Mouse (Mus musculus) intestine, postnatal 0 days (tissue): ENCODE data around the gene Arhgef3. TPM values are rescaled to one million over a fixed set of nuclear protein-coding genes. Genes with fewer than 3 reads are reported as not detected.
A peak's percentile ranks its signal among the peaks of the same experiment; 100 is the strongest.

ENCODE experiments used
- ATAC-seq: fragments of 200-750 bp; cut with Nextera tagmentation; 2 replicates; pipeline ENCODE4 v1.8.0; 2017; ENCODE audit warnings: mild to moderate bottlenecking, moderate TSS enrichment, moderate library complexity
- H3K27ac ChIP-seq: fragments of 300-500 bp; sonication (generic); 2 replicates; pipeline ENCODE4 v1.5.1; 2014; ENCODE audit warnings: mild to moderate bottlenecking, low read depth, low read length, moderate library complexity
- H3K27me3 ChIP-seq: fragments of 300-500 bp; sonication (generic); replicated peaks from 2 replicates; pipeline ENCODE4 v1.6.1; 2014; ENCODE audit warnings: low read length, mixed read lengths; ENCODE audit not compliant: control insufficient read depth, insufficient read depth
- H3K36me3 ChIP-seq: fragments of 300-500 bp; sonication (generic); 2 replicates; pipeline ENCODE4 v1.6.1; 2014; ENCODE audit warnings: mild to moderate bottlenecking, moderate library complexity; ENCODE audit not compliant: control insufficient read depth, insufficient read depth
- H3K4me1 ChIP-seq: fragments of 300-500 bp; sonication (generic); replicated peaks from 2 replicates; pipeline ENCODE4 v1.6.1; 2014; ENCODE audit warnings: antibody characterized with exemption, low read length, mixed read lengths; ENCODE audit not compliant: control insufficient read depth, insufficient read depth
- H3K4me2 ChIP-seq: fragments of 300-500 bp; sonication (generic); replicated peaks from 2 replicates; pipeline ENCODE4 v1.6.1; 2014; ENCODE audit warnings: low read depth, mild to moderate bottlenecking, moderate library complexity
- H3K4me3 ChIP-seq: fragments of 300-500 bp; sonication (generic); 2 replicates; pipeline ENCODE4 v1.5.1; 2014; ENCODE audit warnings: low read depth, low read length
- H3K9ac ChIP-seq: fragments of 300-500 bp; sonication (generic); 2 replicates; pipeline ENCODE4 v1.6.1; 2014; ENCODE audit warnings: mild to moderate bottlenecking, low read depth, low read length
- H3K9me3 ChIP-seq: fragments of 300-500 bp; sonication (generic); 2 replicates; pipeline ENCODE4 v1.6.1; 2016; ENCODE audit warnings: mixed run types; ENCODE audit not compliant: control insufficient read depth
- CTCF ChIP-seq: sonication (generic); IDR thresholded peaks from 2 replicates; pipeline ENCODE4 v1.5.1; 2016; ENCODE audit warnings: low read depth, mild to moderate bottlenecking, control low read depth, antibody characterized with exemption, moderate library complexity
- WGBS: fragments of 180-500 bp; shearing (Covaris S2); extraction: QIAGEN DNeasy Blood & Tissue Kit; methylation state at CpG from one replicate; pipeline ENCODE4 v1.1.7; 2014; 5-methylcytosine and 5-hydroxymethylcytosine counted together
- polyA plus RNA-seq: library from polyadenylated mRNA; unstranded; fragments of >200 nt; fragmentation: Nextera tagmentation; extraction: Ambion mirVana; gene quantifications from 2 replicates; pipeline ENCODE4 v1.2.1, GENCODE M21; 2015

Gene Arhgef3
- polyA plus RNA-seq, 1 experiment from 2014 or later, result 12.2 TPM

GRCm38 (mm10) chr14:27141486-27141885 lies 26.8 kb downstream of the Arhgef3 start:
- Histone ChIP-seq H3K36me3 (no peaks in the 10 kb centered on the region), H3K4me2 (no peak overlapping the region), H3K9me3 (no peaks in the 10 kb centered on the region), H3K4me3 (no peak overlapping the region), H3K9ac (no peak overlapping the region), H3K27me3 (no peaks in the 10 kb centered on the region), H3K27ac (no peak overlapping the region), H3K4me1 (no peaks in the 10 kb centered on the region)
- 31% methylated on average over 3 of the region's 3 CpGs for WGBS
- ATAC-seq, result no peak
- no peak for TF ChIP-seq CTCF

- Histone ChIP-seq H3K27ac (no peak overlapping the region), H3K9ac (no peak overlapping the region), H3K4me1 (no peaks in the 10 kb centered on the region), H3K9me3 (no peaks in the 10 kb centered on the region), H3K4me2 (no peak overlapping the region), H3K36me3 (no peaks in the 10 kb centered on the region), H3K4me3 (no peak overlapping the region), H3K27me3 (no peaks in the 10 kb centered on the region)
- no peak for TF ChIP-seq CTCF
- WGBS, result 92% methylated on average over 5 of the region's 5 CpGs
- no peak for ATAC-seq
Observed at GRCm38 (mm10) chr14:27142680-27143079, 28.0 kb downstream of the Arhgef3 start.

GRCm38 (mm10) chr14:27145171-27146045 lies 30.7 kb downstream of the Arhgef3 start:
- no peaks in the 10 kb centered on the region for H3K36me3 ChIP-seq

GRCm38 (mm10) chr14:27147726-27148125 lies 33.0 kb downstream of the Arhgef3 start:
- no peak for ATAC-seq

More at GRCm38 (mm10) chr14:27145171-27146045, 30.7 kb downstream of the Arhgef3 start:
- H3K4me3 ChIP-seq, result no peak overlapping the region
- 0 out of 2 replicates have a peak, but pooled peaks have one; percentile 16 for ATAC-seq
- TF ChIP-seq CTCF, result no peak
- 52% methylated on average over 8 of the region's 8 CpGs for WGBS
- no peaks in the 10 kb centered on the region for H3K9me3 ChIP-seq
- H3K27ac ChIP-seq, result peak overlapping the region; percentile 50; the same call in 1 of the 2 replicates
- no peaks in the 10 kb centered on the region for H3K27me3 ChIP-seq
- no peaks in the 10 kb centered on the region for H3K4me1 ChIP-seq
- no peak overlapping the region for H3K9ac ChIP-seq
- no peak overlapping the region for H3K4me2 ChIP-seq

GRCm38 (mm10) chr14:27149401-27149800 lies 34.7 kb downstream of the Arhgef3 start:
- no peak overlapping the region for H3K4me2 ChIP-seq
- WGBS, result 86% methylated on average over 5 of the region's 5 CpGs
- no peak overlapping the region for H3K27ac ChIP-seq
- H3K9me3 ChIP-seq, result no peaks in the 10 kb centered on the region
- H3K4me1 ChIP-seq, result no peaks in the 10 kb centered on the region
- ATAC-seq, result no peak
- no peak overlapping the region for H3K9ac ChIP-seq
- H3K27me3 ChIP-seq, result no peaks in the 10 kb centered on the region
- no peak overlapping the region for H3K4me3 ChIP-seq
- TF ChIP-seq CTCF, result no peak
- no peaks in the 10 kb centered on the region for H3K36me3 ChIP-seq

More at GRCm38 (mm10) chr14:27147726-27148125, 33.0 kb downstream of the Arhgef3 start:
- Histone ChIP-seq H3K36me3 (no peaks in the 10 kb centered on the region), H3K9me3 (no peaks in the 10 kb centered on the region), H3K4me3 (no peak overlapping the region), H3K9ac (no peak overlapping the region), H3K27ac (no peak overlapping the region), H3K4me1 (no peaks in the 10 kb centered on the region), H3K4me2 (no peak overlapping the region), H3K27me3 (no peaks in the 10 kb centered on the region)
- WGBS, result 93% methylated on average over 7 of the region's 7 CpGs
- TF ChIP-seq CTCF, result no peak

GRCm38 (mm10) chr14:27150011-27150640 lies 35.4 kb downstream of the Arhgef3 start:
- 47% methylated on average over 6 of the region's 6 CpGs for WGBS
- ATAC-seq, result no peak
- Histone ChIP-seq H3K4me2 (no peak overlapping the region), H3K27ac (no peak overlapping the region), H3K27me3 (no peaks in the 10 kb centered on the region), H3K9me3 (no peaks in the 10 kb centered on the region), H3K4me3 (no peak overlapping the region), H3K36me3 (no peaks in the 10 kb centered on the region), H3K4me1 (no peaks in the 10 kb centered on the region), H3K9ac (no peak overlapping the region)
- no peak for TF ChIP-seq CTCF
